Mouse (Mus musculus) gastrocnemius, postnatal 10 days (tissue): ENCODE data around the gene Npl. TPM values are rescaled to one million over a fixed set of nuclear protein-coding genes. Genes with fewer than 3 reads are reported as not detected.
"Not testable (repeated sequence)": the region's sequence is repeated elsewhere in the genome, so short reads cannot be mapped to it uniquely, and the experiment has no call there.

Experiments used
- DNase-seq: peaks from one replicate; pipeline ENCODE4 v3.0.0; 2021; ENCODE audit warnings: mixed read lengths
- total RNA-seq, 2 experiments: library from RNA; stranded (reverse); gene quantifications; 2 replicates each; pipeline ENCODE4 v1.2.3; 2021

The Npl gene
- total RNA-seq, 2 experiments from 2014 or later: 2.9 to 3.3 TPM

DNA sequence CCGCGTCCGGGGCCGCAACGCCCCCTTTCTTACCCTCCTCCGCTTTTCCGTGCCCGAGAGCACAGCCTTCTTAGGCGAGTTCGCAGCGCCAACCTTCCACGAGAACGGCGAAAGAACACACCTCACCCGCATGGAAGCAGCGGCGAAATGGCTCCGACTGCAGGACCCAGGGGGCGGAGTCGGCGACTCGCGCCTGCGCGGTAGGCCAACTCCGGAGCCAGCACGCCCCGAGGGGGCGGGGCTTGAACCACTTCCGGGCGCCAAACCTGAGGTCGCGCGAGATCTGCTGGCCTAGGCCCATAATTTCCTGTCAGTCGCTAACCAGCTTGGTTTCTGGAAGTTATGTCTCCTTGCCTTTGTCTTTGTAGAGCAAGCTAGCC lies 62.4 kb downstream of the Npl start, which contains the start of gene Dhx9:
Gene Dhx9, minus strand, starts transcription at position 161 of the 380 bp plus-strand sequence.
- DNase-seq: peak; percentile 99

DNA sequence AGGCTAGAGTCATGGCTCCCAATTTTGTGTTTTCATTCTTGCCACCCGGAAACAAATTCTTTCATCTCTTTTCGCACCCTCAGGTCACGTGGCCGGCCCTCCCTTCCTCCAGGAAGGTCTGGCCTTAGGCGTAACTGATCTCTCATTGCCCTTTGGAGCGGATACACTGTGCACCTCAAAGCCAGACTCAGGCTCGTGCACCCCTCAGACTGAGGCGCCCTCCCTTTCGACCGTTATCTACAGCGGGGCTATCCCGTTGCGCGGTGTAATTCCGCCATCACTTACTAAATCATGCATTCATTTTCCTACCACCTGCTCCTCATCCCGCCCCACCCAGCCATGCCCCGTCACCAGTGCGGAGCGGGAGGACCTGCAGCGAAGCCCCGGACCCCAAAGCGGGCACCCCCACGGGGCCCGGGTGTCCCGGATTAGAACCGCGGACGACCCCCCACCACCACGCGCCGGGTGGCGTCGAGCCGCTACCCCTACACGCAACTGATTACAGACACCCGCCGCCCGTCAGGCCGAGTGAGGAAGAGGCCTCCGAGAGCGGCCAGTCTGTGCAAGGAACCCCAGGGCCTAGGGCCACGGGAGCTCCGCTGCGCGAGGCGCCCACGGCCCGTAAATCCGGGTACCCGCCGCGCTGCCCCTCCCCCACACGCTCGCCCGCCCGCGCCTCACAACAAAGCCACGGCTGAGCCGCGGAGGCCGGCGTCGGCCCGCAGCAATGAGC lies 62.9 kb downstream of the Npl start:
- DNase-seq: no peak

DNA sequence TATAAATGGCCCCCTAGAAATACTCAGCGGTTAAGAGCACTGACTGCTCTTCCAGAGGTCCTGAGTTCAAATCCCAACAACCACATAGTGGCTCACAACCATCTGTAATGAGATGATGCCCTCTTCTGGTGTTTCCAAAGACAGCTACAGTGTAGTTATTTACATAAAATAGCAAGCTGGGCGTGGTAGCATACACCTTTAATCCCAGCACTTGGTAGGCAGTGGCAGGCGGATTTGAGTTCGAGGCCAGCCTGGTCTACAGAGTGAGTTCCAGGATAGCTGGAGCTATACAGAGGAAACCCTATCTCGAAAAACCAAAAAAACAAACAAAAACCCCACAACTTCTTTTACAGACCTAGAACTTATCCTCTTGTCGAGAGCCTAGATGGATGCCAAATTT lies 63.7 kb downstream of the Npl start:
- DNase-seq: not testable (repeated sequence)

DNA sequence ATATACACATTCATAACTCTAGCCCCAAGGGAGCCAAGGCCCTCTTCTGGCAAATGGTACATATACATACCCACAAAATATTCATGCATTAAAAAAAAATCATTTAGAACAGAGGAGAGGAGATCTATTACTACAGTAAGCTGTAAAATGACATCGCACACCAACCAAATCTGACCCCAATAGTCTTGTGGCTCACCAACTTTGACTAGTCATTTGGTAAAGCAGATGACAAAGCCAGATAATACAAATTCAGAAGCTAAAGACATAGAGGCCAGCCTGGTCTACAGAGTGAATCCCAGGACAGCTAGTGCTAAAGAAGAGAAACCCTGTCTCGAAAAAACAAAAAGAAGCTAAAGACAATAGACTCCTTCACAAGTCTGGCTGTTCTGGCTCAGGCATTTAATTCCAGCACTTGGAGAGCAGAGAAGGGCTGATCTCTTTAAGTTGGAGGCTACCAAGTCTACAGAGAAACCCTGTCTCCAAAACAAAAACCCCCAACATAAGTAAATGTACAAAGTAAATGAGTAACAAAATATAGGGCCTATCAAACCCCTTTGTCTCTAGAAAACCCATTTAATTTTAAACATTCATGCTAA lies 64.5 kb downstream of the Npl start:
- no peak for DNase-seq

DNA sequence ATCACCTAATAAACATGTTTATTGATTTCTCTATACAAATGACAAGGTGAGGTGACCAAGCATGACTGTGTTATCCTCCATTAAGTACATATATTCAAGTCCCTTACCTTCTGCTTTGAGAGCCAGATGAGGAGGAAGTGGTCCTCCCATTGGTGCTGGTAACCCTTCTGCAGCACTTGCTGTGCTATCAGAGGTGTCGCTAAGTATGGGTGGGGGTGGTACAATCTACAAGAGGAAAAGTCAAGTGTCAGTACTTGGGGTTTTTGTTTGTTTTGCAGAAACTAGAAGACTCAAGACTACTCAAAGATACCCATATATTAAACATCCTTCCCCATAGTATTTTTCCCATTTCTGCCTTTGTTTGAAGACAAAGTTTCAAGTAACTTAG lies 68.8 kb downstream of the Npl start:
- no peak for DNase-seq

DNA sequence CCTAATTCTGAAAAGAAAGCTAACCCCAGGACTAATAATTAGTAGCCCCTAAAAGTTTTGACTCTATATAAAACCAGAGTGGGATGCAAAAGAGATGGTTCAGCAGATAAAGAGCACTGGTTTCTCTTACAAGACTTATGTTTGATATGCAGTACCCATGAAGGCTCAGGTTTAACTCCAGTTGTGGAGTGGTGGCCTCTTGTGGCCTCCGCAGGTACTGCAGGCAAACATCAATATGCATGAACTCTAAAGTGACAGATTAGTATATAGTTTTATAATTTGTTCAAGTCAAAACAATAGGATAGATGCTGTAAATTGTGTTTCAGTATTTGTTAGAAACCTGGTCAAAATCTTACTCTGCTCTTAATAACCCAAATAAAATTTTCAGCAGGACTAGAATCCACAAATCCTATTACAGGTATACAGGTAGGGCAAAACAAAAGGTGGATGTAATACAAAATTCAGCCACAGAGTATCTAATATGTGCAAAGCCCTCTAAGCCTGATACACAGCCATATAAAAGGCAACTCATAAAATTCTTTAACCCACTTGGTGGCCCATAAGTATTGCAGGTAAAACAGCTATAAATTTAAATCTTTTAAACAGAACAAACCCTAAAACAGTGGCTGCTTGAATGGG lies 69.3 kb downstream of the Npl start:
- peak; percentile 72 for DNase-seq

DNA sequence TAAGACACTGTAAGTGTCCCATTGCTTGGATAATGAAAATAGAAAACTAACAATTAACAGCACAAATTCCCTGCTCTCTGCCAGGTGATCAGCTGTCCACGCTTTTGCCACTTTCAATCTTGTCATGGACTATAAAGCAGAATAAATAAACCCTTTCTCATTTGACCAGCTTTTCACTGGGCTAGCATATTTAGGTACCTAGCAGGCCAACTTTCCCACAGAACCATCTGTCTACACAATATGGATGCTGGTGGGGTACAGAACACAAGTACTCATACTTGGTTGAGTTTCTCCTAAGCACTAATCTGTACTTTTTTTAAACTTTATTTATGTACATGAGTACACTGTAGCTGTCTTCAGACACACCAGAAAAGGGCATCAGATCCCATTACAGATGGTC lies 70.5 kb downstream of the Npl start:
- DNase-seq: no peak

DNA sequence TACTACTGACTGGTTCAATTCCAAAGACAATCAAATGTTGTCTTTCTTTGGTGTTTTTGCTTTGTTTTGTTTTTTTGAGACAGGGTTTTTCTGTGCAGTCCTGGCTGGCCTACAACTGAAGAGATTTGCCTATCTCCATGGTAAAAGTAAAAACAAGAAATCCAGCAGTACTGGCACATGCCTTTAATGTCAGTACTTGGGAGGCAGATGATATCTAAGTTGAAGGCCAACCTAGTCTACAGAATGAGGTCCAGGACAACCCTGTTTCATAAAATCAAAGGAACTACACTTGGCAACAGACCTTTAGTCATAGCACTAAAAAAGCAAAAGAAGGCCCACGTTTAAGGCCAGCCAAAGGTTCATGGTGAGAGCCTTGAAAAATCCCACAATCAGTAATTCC lies 88.0 kb downstream of the Npl start:
- DNase-seq: no peak

DNA sequence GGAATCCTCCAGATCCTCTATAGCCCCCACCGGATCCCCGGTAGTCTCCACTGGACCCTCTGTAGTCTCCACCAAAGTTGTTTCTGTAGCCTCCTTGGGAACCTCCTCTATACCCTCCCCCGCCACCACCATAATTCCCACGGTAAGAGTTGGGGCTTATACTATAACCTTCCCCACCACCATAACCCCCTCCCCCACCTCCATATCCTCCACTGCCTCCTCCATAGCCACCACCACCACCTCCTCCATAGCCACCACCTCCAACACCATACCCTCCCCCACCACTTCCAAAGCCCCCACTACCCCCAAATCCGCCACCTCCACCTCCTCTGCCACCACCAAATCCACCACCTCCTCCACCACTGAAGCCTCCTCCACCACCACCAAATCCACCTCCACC lies 93.7 kb downstream of the Npl start:
- no peak for DNase-seq

DNA sequence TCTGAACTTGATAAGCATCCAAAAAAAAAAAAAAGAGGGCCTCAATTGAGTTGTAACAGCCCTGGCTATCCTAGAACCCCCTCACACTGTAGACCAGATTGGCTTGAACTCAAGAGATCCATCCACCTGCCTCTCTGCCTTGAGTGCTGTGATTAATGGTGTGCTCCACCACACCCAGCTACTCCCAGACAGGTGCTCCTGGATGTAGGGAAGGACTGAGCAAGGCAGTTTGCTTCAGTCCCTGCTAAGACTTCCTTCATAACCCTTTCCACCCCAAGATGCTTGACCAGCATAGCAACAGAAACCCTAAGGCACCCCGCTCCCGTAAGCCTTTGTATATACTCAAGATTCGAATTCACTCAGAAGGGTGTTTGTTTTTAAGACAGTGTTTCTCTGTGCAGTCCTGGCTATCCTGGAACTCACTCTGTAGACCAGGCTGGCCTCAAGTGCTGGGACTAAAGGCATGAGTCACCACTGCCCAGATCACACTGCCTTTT lies 96.7 kb downstream of the Npl start:
- DNase-seq: no peak

Other genes starting within 250 kb of the Npl start
- gene Lamc1, start 217.3 kb downstream of the Npl start, total RNA-seq: 100 to 1,000 TPM; 296 to 324 TPM
- not detected for gene Shcbp1l, start 124.9 kb downstream of the Npl start, total RNA-seq
- gene Dhx9, start 62.4 kb downstream of the Npl start, total RNA-seq: 10 to 100 TPM; 55.1 to 63.6 TPM
- 1 to 10 TPM in 1 of 2 experiments, under 1 TPM in 1; 0.99 to 1.2 TPM for gene Rgs8, start 103.0 kb upstream of the Npl start, total RNA-seq
- gene Rgs16, start 190.3 kb upstream of the Npl start, total RNA-seq: 10 to 100 TPM in 1 of 2 experiments, 1 to 10 TPM in 1; 7.7 to 10.8 TPM
- gene Rnasel, start 199.4 kb upstream of the Npl start, total RNA-seq: 1 to 10 TPM; 5.9 to 9.7 TPM